Mouse (Mus musculus) 3134 (cell line): ENCODE results near the gene Pex11a.
"Not testable (repeated sequence)": the region's sequence is repeated elsewhere in the genome, so short reads cannot be mapped to it uniquely, and the experiment has no call there.

Experiments used
- DNase-seq: peaks from one replicate; pipeline ENCODE4 v3.0.0-alpha.2; 2011; ENCODE audit warnings: low spot score; ENCODE audit not compliant: insufficient read length; ENCODE audit errors: extremely low read depth

The Pex11a gene

DNA sequence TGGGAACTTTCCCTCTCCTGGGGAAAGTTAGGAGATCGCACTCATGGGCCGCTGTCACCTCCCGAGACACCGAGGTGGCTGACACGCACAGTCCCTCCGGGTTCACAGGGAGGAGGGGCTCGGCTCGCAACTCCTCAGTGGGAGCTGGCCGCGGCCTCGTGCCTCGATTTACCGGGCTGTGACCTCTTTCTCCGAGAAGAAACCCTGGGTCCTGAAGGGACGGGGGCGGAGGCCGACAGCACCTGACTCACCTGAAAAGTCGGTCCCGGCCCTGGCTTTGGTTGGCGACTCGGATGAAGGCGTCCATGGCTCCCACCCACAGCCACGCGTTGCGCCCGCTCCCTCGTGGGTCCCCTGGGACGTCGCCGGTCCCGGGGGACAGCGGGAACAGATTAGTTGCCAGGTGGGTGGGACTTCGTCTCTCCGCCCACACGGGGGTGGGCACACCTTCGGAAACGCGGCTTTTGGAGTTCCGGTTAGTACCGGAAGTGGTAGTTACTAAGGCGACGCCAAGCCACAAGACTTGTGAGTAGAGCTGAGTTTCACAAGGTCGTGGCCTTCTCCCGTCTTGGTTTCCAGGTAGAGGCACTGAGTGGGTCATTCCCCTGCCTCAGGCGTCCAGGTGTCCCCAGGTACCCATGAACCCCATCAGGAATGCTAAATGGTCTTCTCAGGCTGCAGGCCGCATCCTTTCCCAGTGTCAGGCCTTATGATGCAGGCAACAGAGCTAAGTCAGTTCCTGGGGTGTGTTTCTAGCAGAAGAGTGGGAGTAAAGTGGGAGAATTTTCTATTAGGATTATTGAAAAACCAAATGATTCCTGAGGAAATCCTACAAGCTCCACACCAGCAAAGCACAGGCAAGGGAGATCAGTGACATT is at the start of gene Pex11a, which contains the start of gene Wdr93:
Gene Pex11a, minus strand, starts transcription at position 473 of the 878 bp plus-strand sequence.
Gene Wdr93, plus strand, starts transcription at position 505 of the 878 bp plus-strand sequence.
- DNase-seq, result peak; percentile 85

- not testable (repeated sequence) for DNase-seq
Observed at GRCm38 (mm10) chr7:79789812-79790211, 46.9 kb upstream of the Pex11a start.

DNA sequence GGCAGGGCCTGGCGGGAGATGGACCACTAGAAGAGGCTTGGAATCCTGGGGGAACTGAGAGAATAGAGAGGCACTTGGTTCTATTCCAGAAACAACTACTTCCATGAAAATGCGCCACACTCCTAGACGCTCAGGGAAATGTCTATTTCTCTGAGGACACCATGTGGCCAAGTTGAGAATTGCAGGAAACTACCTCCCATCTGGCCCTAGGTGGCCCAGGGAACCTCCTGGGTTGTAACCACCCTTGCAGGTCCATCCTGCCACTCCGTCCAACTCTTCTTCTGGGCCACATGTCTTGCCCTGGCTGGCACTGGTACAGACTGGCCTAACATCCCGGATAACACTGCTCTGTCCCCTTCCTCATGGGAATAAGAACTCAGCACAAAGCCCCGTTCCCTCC is 43.4 kb upstream of the Pex11a start:
- DNase-seq, result no peak

GRCm38 (mm10) chr7:79782516-79782855 is 39.6 kb upstream of the Pex11a start:
- no peak for DNase-seq

- peak; percentile 42 for DNase-seq
Observed at GRCm38 (mm10) chr7:79781826-79782515, 39.0 kb upstream of the Pex11a start.

DNA sequence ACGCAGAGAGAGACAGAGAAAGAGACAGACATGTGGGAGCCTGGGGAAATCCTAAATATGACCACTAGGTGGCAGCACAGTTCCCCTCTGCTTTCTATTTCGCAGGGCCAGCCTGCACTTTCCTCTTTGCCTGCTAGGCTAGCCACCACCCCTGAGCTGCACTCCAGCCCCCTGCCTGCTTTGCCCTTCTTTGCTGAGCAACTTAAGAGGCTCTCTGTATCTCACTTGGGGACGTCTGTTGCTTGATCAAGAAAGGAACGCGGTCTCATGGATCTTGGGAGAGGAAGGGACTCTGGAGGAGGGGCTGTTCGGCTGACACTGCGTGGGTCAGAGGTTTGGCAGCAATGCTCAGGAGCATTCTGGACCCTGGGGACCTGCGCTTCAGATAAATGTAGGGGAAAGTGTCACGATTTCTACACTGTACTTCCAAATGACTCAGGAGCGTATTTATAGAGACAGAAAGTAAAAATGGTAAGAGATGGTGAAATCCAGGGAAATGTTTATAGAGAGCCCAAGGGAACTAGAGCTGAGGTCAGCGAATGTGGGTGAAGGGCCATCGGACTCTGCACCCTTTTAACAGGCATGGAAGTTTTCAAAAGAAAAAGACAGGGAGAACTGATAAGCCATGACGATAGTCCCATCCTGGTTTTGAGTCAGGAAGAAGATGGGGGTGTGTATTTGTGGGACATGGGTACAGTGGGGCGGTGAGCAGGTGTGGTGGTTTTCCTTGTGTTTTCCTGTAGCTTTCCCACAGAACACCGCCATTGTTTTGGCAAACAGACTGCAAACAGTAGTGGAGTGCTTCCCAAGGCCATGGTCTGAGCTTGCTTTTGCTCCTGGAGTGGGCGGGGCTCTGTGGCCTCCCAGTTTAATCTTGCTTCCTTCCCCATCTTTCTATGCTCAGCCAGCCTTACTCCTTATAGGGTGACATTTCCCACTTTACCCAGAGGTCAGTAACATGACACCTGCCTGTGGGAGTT is 38.0 kb upstream of the Pex11a start:
- DNase-seq, result peak; percentile 71

DNA sequence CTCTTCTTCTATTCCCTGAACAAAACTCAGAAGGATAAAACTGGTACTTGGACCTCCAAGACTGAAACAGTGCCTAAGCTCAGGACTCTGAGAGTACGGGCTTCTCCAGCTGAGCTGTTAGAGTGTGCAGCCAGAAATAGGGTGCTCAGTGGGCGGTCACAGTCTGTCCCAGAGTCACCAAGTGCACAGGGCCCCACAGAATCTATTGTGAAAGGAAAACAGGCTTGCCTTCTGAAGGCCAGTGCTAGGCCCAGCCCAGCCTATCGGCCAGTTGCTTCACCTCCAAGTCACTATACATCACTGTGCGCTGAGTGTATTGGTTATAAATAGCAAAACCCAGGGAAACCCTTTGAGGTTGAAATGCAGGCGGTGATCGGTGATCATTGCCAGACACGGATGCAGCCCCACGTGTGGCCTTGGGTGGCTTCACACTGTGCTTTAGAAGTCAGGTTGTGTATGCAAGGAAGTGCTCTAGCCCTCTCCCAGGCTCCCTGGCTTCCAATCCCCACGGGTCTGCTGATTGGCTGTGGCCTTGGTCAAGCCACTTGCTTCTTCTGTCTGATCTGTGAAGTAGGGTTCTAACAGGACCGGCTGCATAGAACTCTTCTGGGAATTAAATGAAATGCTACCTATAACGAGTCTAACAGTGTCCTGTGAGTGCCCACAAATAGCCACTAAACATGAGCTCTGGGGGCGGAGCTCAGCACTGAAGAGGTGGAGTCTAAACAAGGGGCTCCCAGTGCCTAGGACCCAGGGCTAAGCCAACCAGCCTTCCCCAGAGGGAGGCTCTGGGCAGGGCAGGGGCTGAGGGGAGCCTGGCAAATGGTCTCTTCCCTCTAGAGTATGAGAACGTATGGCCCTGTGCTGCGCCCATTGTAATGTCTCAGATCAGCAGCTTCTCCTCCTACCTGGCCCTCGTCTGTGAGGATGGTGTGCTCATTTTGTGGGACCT is 28.9 kb upstream of the Pex11a start:
- DNase-seq, result no peak

- no peak for DNase-seq
Observed at GRCm38 (mm10) chr7:79769664-79770063, 26.7 kb upstream of the Pex11a start.

DNA sequence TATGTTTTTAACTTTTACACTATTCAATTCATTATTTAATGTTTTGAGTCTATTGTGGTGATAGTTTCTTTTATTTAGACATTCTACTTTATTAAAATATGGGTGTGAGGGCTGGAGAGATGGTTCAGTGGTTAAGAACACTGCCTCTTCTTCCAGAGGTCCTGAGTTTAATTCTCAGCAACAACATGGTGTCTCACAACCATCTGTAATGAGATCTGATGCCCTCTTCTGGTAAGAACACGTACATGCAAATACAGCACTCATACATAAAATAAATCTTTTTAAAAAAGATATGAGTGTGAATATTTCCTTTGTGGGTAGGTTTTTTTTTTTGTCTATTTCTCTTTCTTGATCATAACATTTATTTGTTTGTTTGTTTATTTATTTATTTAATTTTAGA is 23.1 kb upstream of the Pex11a start:
- no peak for DNase-seq

GRCm38 (mm10) chr7:79762106-79762505 is 19.2 kb upstream of the Pex11a start:
- no peak for DNase-seq

GRCm38 (mm10) chr7:79761124-79761876 is 18.4 kb upstream of the Pex11a start:
- no peak for DNase-seq

GRCm38 (mm10) chr7:79759766-79760165 is 16.8 kb upstream of the Pex11a start:
- no peak for DNase-seq

- no peak for DNase-seq
Observed at GRCm38 (mm10) chr7:79758176-79758575, 15.2 kb upstream of the Pex11a start.

- DNase-seq, result no peak
Observed at GRCm38 (mm10) chr7:79756334-79756733, 13.4 kb upstream of the Pex11a start.

- DNase-seq, result no peak
Observed at GRCm38 (mm10) chr7:79749511-79749910, 6.6 kb upstream of the Pex11a start.

- DNase-seq, result no peak
Observed at GRCm38 (mm10) chr7:79747659-79748058, 4.7 kb upstream of the Pex11a start.

DNA sequence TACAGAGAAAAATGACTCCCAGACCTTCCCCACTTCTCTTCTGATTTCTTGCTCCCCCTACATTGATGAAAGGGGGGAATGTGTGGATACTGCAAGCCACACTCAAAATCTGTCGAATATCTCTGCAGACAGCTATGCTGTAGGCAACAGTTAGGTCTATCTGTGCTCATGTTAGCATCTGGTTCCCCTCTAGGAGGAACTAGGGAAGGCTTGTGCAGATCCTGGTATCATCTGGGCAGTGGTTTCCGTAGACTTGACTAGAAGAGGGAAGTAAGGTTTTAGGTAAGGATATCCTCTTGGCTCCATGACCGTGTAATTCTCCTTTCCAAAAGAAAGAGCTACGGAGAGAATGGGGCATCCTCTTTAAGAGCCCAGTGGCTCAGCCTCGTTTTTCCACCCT is 1.7 kb upstream of the Pex11a start:
- no peak for DNase-seq

DNA sequence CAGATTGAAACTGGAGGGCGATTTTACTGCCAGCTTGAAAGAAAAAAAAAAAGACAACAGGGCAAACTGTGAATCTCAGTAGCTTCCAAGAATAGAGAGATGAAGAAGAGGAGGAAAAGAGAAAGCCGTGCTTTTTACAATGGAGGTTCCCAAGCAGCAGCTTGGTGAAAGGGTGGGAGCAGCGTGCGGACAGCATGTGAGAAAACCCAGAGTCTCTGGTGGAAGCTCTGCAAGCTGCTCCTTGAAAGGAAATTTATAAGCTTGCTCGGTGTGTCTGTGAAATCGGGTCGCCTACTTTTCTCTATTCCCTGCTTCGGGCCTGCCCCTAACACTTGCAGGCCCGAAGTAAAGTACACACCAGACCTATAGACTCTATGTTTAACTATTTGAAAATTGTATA is 1.1 kb upstream of the Pex11a start:
- DNase-seq, result no peak

DNA sequence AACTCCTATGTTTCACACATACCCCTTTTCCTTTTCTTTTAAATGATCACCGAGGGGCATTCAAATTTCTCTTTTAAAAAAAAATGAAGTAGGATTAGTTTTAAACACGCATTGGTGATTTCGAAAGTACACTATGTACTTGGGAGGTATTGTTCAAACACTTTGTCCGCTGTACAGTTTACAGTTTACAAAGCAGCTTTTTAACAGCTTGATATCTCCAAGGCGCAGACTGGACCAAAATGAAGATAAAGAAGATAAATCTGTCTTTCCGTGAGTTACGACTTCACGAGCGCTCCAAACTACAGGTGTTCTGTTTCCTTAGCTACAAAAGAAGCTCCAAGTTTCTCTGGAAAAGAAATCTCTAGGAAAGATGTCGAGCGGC is 663 bp downstream of the Pex11a start:
- no peak for DNase-seq
